In the genomic region with DNA sequence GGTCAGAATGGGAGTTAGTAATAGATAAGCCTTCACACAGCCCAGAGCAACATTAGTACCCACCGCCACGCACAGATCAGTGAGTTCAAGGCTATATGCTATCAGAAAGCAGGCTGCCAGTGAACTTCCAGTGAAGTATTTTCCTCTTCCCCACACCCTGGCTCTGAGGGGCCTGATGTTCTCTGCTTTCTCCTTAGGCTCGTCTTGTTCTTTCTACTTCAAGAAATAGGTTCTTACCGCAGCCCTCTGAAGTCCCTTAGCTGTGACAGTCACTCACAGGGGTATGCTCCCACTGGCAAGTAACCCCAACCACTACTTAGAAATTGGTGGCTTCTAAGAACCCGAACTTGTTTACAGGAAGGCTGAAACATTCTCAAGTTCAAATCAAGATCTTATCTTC, we compare ENCODE assay signal across 8 mouse cellular contexts. TPM values are rescaled to one million over a fixed set of nuclear protein-coding genes. Genes with fewer than 3 reads are reported as not detected.
DNase-seq lines count a peak whose midpoint lies in the region; ATAC-seq and TF ChIP-seq lines count a peak whose summit lies in the region.

No protein-coding gene starts in this region.

- ATAC-seq in heart, embryonic 11.5 days (replicated peaks; ENCODE audit: insufficient number of reproducible peaks, low FRiP score, low TSS enrichment): no peak
- ATAC-seq in neural tube, embryonic 11.5 days (ENCODE audit: insufficient read depth, low FRiP score, low TSS enrichment): no peak
- no peak for ATAC-seq in intestine, embryonic 15.5 days

- peaks cover 7% of the 10 kb centered on the region; the same call in 1 of the 2 replicates for H3K36me3 ChIP-seq in heart, embryonic 10.5 days
- H3K36me3 ChIP-seq in heart, embryonic 11.5 days (ENCODE audit: control insufficient read depth, insufficient read depth, low read length): no peaks in the 10 kb centered on the region
- no peaks in the 10 kb centered on the region for H3K36me3 ChIP-seq in neural tube, embryonic 11.5 days (ENCODE audit: control insufficient read depth, insufficient read depth, low read length)
- H3K36me3 ChIP-seq in intestine, embryonic 15.5 days: no peaks in the 10 kb centered on the region
- H3K36me3 ChIP-seq in small intestine, adult 2 months (ENCODE audit: control insufficient read depth, insufficient read depth, low read length): no peaks in the 10 kb centered on the region

- DNase-seq in heart, embryonic 10.5 days (ENCODE audit: low spot score): no peak
- DNase-seq in neural tube, embryonic 11.5 days (ENCODE audit: low spot score): no peak
- no peak for DNase-seq in neural tube, embryonic 10.5 days (ENCODE audit: extremely low spot score, low spot score)
- no peak for DNase-seq in layer of hippocampus, adult 8-10 months (ENCODE audit: low spot score in 2 of 2)
- DNase-seq in layer of hippocampus, adult 18-20 months (ENCODE audit: low spot score in 2 of 2): no peak

- peak overlapping the region; percentile 54; the same call in 1 of the 2 replicates for H3K27ac ChIP-seq in heart, embryonic 10.5 days
- H3K27ac ChIP-seq in heart, embryonic 11.5 days (ENCODE audit: low read depth, low read length): no peak overlapping the region
- no peak overlapping the region for H3K27ac ChIP-seq in neural tube, embryonic 11.5 days (ENCODE audit: low read depth, low read length)
- H3K27ac ChIP-seq in intestine, embryonic 15.5 days: peak overlapping the region; percentile 66
- peak overlapping the region; percentile 21; the same call in 1 of the 2 replicates for H3K27ac ChIP-seq in small intestine, adult 2 months (ENCODE audit: insufficient read depth, low read depth, low read length)

- peaks cover 65% of the 10 kb centered on the region for H3K4me1 ChIP-seq in heart, embryonic 10.5 days
- peaks cover 48% of the 10 kb centered on the region for H3K4me1 ChIP-seq in heart, embryonic 11.5 days (ENCODE audit: control insufficient read depth, insufficient read depth, low read length)
- H3K4me1 ChIP-seq in neural tube, embryonic 11.5 days (ENCODE audit: control insufficient read depth, insufficient read depth, low read length): peaks cover 16% of the 10 kb centered on the region; the same call in 1 of the 2 replicates
- H3K4me1 ChIP-seq in intestine, embryonic 15.5 days (replicated peaks): peaks cover 38% of the 10 kb centered on the region
- peaks cover 18% of the 10 kb centered on the region for H3K4me1 ChIP-seq in small intestine, adult 2 months (ENCODE audit: control insufficient read depth, insufficient read depth, insufficient read length, low read length)

- no peak overlapping the region; the same call in 1 of the 2 replicates for H3K4me2 ChIP-seq in heart, embryonic 11.5 days
- H3K4me2 ChIP-seq in neural tube, embryonic 11.5 days (ENCODE audit: low read depth): 0 out of 2 replicates have a peak overlapping the region, but pooled peaks have one; percentile 4
- no peak overlapping the region; the same call in 1 of the 2 replicates for H3K4me2 ChIP-seq in intestine, embryonic 15.5 days (replicated peaks)

- TF ChIP-seq POLR2A in small intestine, adult 2 months (IDR thresholded peaks at IDR 0.05; ENCODE audit: low read depth, low read length): no peak

- WGBS in heart, embryonic 10.5 days: 59% methylated on average over 5 of the region's 5 CpGs
- 54% methylated on average over 5 of the region's 5 CpGs for WGBS in heart, embryonic 11.5 days (ENCODE audit: insufficient replicate concordance)
- 67% methylated on average over 5 of the region's 5 CpGs for WGBS in neural tube, embryonic 11.5 days
- WGBS in intestine, embryonic 15.5 days: 57% methylated on average over 5 of the region's 5 CpGs
- 74% methylated on average over 5 of the region's 5 CpGs for WGBS in small intestine, adult 2 months

- no peak overlapping the region for H3K4me3 ChIP-seq in heart, embryonic 10.5 days
- no peak overlapping the region for H3K4me3 ChIP-seq in heart, embryonic 11.5 days (ENCODE audit: low read depth, low read length)
- H3K4me3 ChIP-seq in neural tube, embryonic 11.5 days (ENCODE audit: low read depth, low read length): no peak overlapping the region
- H3K4me3 ChIP-seq in intestine, embryonic 15.5 days (replicated peaks): no peak overlapping the region
- H3K4me3 ChIP-seq in small intestine, adult 2 months (ENCODE audit: low read depth, low read length): no peak overlapping the region

- TF ChIP-seq CTCF in small intestine, adult 2 months (IDR thresholded peaks at IDR 0.05; ENCODE audit: extremely low read depth, insufficient read length, insufficient replicate concordance, low read depth, low read length): no peak

- no peak overlapping the region for H3K9ac ChIP-seq in heart, embryonic 11.5 days (ENCODE audit: low read depth, low read length)
- H3K9ac ChIP-seq in neural tube, embryonic 11.5 days (ENCODE audit: low read length): no peak overlapping the region
- no peak overlapping the region for H3K9ac ChIP-seq in intestine, embryonic 15.5 days

- no peaks in the 10 kb centered on the region for H3K9me3 ChIP-seq in heart, embryonic 10.5 days
- H3K9me3 ChIP-seq in heart, embryonic 11.5 days (replicated peaks; ENCODE audit: control insufficient read depth, low read length): no peaks in the 10 kb centered on the region
- H3K9me3 ChIP-seq in neural tube, embryonic 11.5 days (ENCODE audit: control insufficient read depth, low read length): no peaks in the 10 kb centered on the region
- no peaks in the 10 kb centered on the region for H3K9me3 ChIP-seq in intestine, embryonic 15.5 days

- no peaks in the 10 kb centered on the region; the same call in 1 of the 2 replicates for H3K27me3 ChIP-seq in heart, embryonic 10.5 days (ENCODE audit: insufficient read depth, poor library complexity, severe bottlenecking)
- H3K27me3 ChIP-seq in heart, embryonic 11.5 days (ENCODE audit: control insufficient read depth, insufficient read depth, low read length): 0 out of 2 replicates have a peak, but pooled peaks cover 2% of the 10 kb centered on the region
- no peaks in the 10 kb centered on the region for H3K27me3 ChIP-seq in neural tube, embryonic 11.5 days (ENCODE audit: control insufficient read depth, insufficient read depth, low read length)
- H3K27me3 ChIP-seq in intestine, embryonic 15.5 days (replicated peaks): no peaks in the 10 kb centered on the region
- 0 out of 2 replicates have a peak, but pooled peaks cover 5% of the 10 kb centered on the region for H3K27me3 ChIP-seq in small intestine, adult 2 months (ENCODE audit: control insufficient read depth, insufficient read depth, low read length)

RNA-seq across cellular contexts. Expression of a gene that starts 2.8 kb away (rescaled TPM):
- polyA plus RNA-seq in heart, embryonic 10.5 days (2016; fragmentation: Nextera tagmentation; extraction: Ambion mirVana): 26.5 and 30.1 TPM in 2 replicates
- polyA plus RNA-seq in heart, embryonic 11.5 days (2014; fragmentation: Nextera tagmentation; extraction: Ambion mirVana): 10.9 and 16.8 TPM in 2 replicates
- 17.2 and 20.1 TPM in 2 replicates for polyA plus RNA-seq in neural tube, embryonic 11.5 days (2014; fragmentation: Nextera tagmentation; extraction: Ambion mirVana)
- 18.1 and 20.6 TPM in 2 replicates for polyA plus RNA-seq in intestine, embryonic 15.5 days (2015; fragmentation: Nextera tagmentation; extraction: Ambion mirVana)
- polyA plus RNA-seq in small intestine, adult 2 months (2012; rRNA removed): 3.0 and 6.9 TPM in 2 replicates
- 100 to 1,000 TPM; 105 to 134 (median 117) TPM for total RNA-seq in layer of hippocampus, adult 8-10 months (2022)
- 100 to 1,000 TPM; 158 to 165 TPM for total RNA-seq in layer of hippocampus, adult 18-20 months (2021)

Comparison
In these comparisons a context has a peak if more than half of its experiments do, and no peak if none do; other contexts are left out.
1. H3K27ac ChIP-seq: peak in heart, embryonic 10.5 days (single experiment), intestine, embryonic 15.5 days (single experiment) and small intestine, adult 2 months (single experiment); none in heart, embryonic 11.5 days (single experiment) and neural tube, embryonic 11.5 days (single experiment).